Mouse (Mus musculus) hindbrain, embryonic 16.5 days (tissue): ENCODE data around the gene Muc2. TPM values are rescaled to one million over a fixed set of nuclear protein-coding genes. Genes with fewer than 3 reads are reported as not detected.
"Not testable (repeated sequence)": the region's sequence is repeated elsewhere in the genome, so short reads cannot be mapped to it uniquely, and the experiment has no call there.

Source experiments
- ATAC-seq: fragments of 200-750 bp; cut with Nextera tagmentation; 2 replicates; pipeline ENCODE4 v1.8.0; 2017; ENCODE audit warnings: moderate TSS enrichment, moderate library complexity
- H3K27ac ChIP-seq: fragments of 300-500 bp; sonication (generic); 2 replicates; pipeline ENCODE4 v1.5.1; 2014; ENCODE audit warnings: low read depth, mild to moderate bottlenecking, control low read depth, low read length, moderate library complexity
- H3K27me3 ChIP-seq: fragments of 300-500 bp; sonication (generic); replicated peaks from 2 replicates; pipeline ENCODE4 v1.6.1; 2014; ENCODE audit warnings: low read length; ENCODE audit not compliant: control insufficient read depth, insufficient read depth
- H3K36me3 ChIP-seq: fragments of 300-500 bp; sonication (generic); 2 replicates; pipeline ENCODE4 v1.6.1; 2014; ENCODE audit warnings: mild to moderate bottlenecking, low read length, moderate library complexity, mixed read lengths; ENCODE audit not compliant: control insufficient read depth, insufficient read depth
- H3K4me1 ChIP-seq: fragments of 300-500 bp; sonication (generic); 2 replicates; pipeline ENCODE4 v1.6.1; 2014; ENCODE audit warnings: low read depth, low read length; ENCODE audit not compliant: control insufficient read depth, insufficient read depth
- H3K4me2 ChIP-seq: fragments of 300-500 bp; sonication (generic); 2 replicates; pipeline ENCODE4 v1.6.1; 2014; ENCODE audit warnings: mild to moderate bottlenecking, low read length, control low read depth, moderate library complexity
- H3K4me3 ChIP-seq: fragments of 300-500 bp; sonication (generic); 2 replicates; pipeline ENCODE4 v1.5.1; 2014; ENCODE audit warnings: mild to moderate bottlenecking, low read length, control low read depth, moderate library complexity
- H3K9ac ChIP-seq: fragments of 300-500 bp; sonication (generic); 2 replicates; pipeline ENCODE4 v1.6.1; 2014; ENCODE audit warnings: low read depth, mild to moderate bottlenecking, control low read depth, low read length, moderate library complexity
- H3K9me3 ChIP-seq: fragments of 300-500 bp; sonication (generic); 2 replicates; pipeline ENCODE4 v1.6.1; 2014; ENCODE audit warnings: mild to moderate bottlenecking, low read length, moderate library complexity; ENCODE audit not compliant: control insufficient read depth
- WGBS: fragments of 180-500 bp; shearing (Covaris S2); extraction: QIAGEN DNeasy Blood & Tissue Kit; methylation state at CpG from one replicate; pipeline ENCODE4 v1.1.7; 2014; 5-methylcytosine and 5-hydroxymethylcytosine counted together
- polyA plus RNA-seq: library from polyadenylated mRNA; unstranded; fragments of >200 nt; fragmentation: Nextera tagmentation; extraction: Ambion mirVana; gene quantifications from 2 replicates; pipeline ENCODE4 v1.2.1, GENCODE M21; 2015

Muc2 gene
- polyA plus RNA-seq, 1 experiment from 2014 or later = 0.58 TPM

DNA sequence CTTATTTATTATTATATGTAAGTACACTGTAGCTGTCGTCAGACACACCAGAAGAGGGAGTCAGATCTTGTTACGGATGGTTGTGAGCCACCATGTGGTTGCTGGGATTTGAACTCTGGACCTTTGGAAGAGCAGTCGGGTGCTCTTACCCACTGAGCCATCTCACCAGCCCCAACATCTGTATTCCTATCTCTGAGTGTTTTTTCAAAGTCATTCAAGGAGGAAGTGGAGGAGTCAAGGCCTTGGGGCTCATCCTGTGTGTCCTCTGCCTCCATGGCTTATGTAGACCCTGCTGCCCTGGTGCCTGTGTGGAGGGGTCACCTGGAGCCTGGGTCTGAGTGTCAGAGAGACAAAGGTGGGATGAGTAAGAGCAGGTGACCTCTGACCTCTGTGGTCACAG is 21.0 kb upstream of the Muc2 start:
- H3K27me3 ChIP-seq, ATAC-seq, H3K4me3 ChIP-seq, H3K4me2 ChIP-seq, H3K36me3 ChIP-seq, H3K4me1 ChIP-seq, H3K27ac ChIP-seq, H3K9me3 ChIP-seq, H3K9ac ChIP-seq: not testable (repeated sequence)
- 76% methylated on average over 3 of the region's 3 CpGs for WGBS

GRCm38 (mm10) chr7:141670999-141671398 is 19.1 kb upstream of the Muc2 start:
- Histone ChIP-seq H3K4me1 (no peaks in the 10 kb centered on the region), H3K27ac (no peak overlapping the region), H3K4me3 (no peak overlapping the region), H3K4me2 (no peak overlapping the region), H3K9ac (no peak overlapping the region), H3K27me3 (no peaks in the 10 kb centered on the region), H3K36me3 (no peaks in the 10 kb centered on the region), H3K9me3 (no peaks in the 10 kb centered on the region)
- 79% methylated on average over 4 of the region's 4 CpGs for WGBS
- no peak for ATAC-seq

GRCm38 (mm10) chr7:141671626-141672291 is 18.4 kb upstream of the Muc2 start:
- no peak overlapping the region for H3K4me2 ChIP-seq
- no peaks in the 10 kb centered on the region for H3K27me3 ChIP-seq
- ATAC-seq = no peak
- no peaks in the 10 kb centered on the region for H3K4me1 ChIP-seq
- H3K9me3 ChIP-seq = no peaks in the 10 kb centered on the region
- H3K4me3 ChIP-seq = no peak overlapping the region
- H3K36me3 ChIP-seq = no peaks in the 10 kb centered on the region
- WGBS = 88% methylated on average over 5 of the region's 5 CpGs
- no peak overlapping the region for H3K9ac ChIP-seq
- H3K27ac ChIP-seq = no peak overlapping the region

- Histone ChIP-seq H3K9ac (no peak overlapping the region), H3K4me3 (no peak overlapping the region), H3K27me3 (no peaks in the 10 kb centered on the region), H3K4me1 (no peaks in the 10 kb centered on the region), H3K27ac (no peak overlapping the region), H3K36me3 (no peaks in the 10 kb centered on the region), H3K4me2 (no peak overlapping the region), H3K9me3 (no peaks in the 10 kb centered on the region)
- 77% methylated on average over 4 of the region's 4 CpGs for WGBS
- no peak for ATAC-seq
These were observed 11.2 kb upstream of the Muc2 start for GRCm38 (mm10) chr7:141678922-141679321.

- Histone ChIP-seq H3K36me3 (no peaks in the 10 kb centered on the region), H3K27ac (no peak overlapping the region), H3K9me3 (no peaks in the 10 kb centered on the region), H3K4me3 (no peak overlapping the region), H3K4me1 (no peaks in the 10 kb centered on the region), H3K9ac (no peak overlapping the region), H3K4me2 (no peak overlapping the region), H3K27me3 (no peaks in the 10 kb centered on the region)
- WGBS = 58% methylated on average over 10 of the region's 10 CpGs
- no peak for ATAC-seq
These were observed 2.8 kb upstream of the Muc2 start for GRCm38 (mm10) chr7:141687330-141687729.

- ATAC-seq = no peak
- Histone ChIP-seq H3K27ac (no peak overlapping the region), H3K27me3 (no peaks in the 10 kb centered on the region), H3K9ac (peak overlapping the region; percentile 27; the same call in 1 of the 2 replicates), H3K9me3 (no peaks in the 10 kb centered on the region), H3K36me3 (no peaks in the 10 kb centered on the region), H3K4me2 (peak overlapping the region; percentile 29), H3K4me3 (peak overlapping the region; percentile 9), H3K4me1 (no peaks in the 10 kb centered on the region)
- 54% methylated on average over 30 of the region's 30 CpGs for WGBS
These were observed 3.6 kb downstream of the Muc2 start for GRCm38 (mm10) chr7:141693591-141694273.

- Histone ChIP-seq H3K4me1 (no peaks in the 10 kb centered on the region), H3K4me2 (no peak overlapping the region), H3K9me3 (no peaks in the 10 kb centered on the region), H3K9ac (no peak overlapping the region), H3K27me3 (no peaks in the 10 kb centered on the region), H3K4me3 (no peak overlapping the region), H3K36me3 (no peaks in the 10 kb centered on the region), H3K27ac (no peak overlapping the region)
- ATAC-seq = no peak
- WGBS = 84% methylated on average over 5 of the region's 5 CpGs
These were observed 4.1 kb downstream of the Muc2 start for GRCm38 (mm10) chr7:141694274-141694639.

DNA sequence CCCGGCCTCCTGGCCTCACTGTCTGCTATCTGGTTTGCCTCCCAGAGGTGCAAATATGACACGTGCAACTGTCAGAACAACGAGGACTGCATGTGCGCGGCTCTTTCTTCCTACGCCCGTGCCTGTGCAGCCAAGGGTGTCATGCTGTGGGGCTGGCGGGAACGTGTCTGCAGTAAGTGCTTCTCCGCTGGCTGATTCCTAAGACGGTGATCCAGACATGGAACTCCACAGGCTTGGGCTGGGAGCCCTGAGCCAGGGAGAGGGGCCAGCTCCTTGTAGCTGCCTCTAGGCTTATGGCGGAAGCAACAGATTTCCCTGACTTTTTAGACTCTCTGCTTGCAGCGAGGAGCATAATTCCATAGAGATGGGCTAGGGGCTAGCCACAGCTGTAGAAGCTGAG is 6.4 kb downstream of the Muc2 start:
- Histone ChIP-seq H3K27me3 (no peaks in the 10 kb centered on the region), H3K9ac (no peak overlapping the region), H3K27ac (no peak overlapping the region), H3K4me3 (no peak overlapping the region), H3K36me3 (no peaks in the 10 kb centered on the region), H3K4me1 (no peaks in the 10 kb centered on the region), H3K9me3 (no peaks in the 10 kb centered on the region), H3K4me2 (no peak overlapping the region)
- 82% methylated on average over 13 of the region's 13 CpGs for WGBS
- no peak for ATAC-seq

- H3K4me3 ChIP-seq = no peak overlapping the region
- H3K9ac ChIP-seq = no peak overlapping the region
- H3K4me2 ChIP-seq = no peak overlapping the region
- H3K4me1 ChIP-seq = no peaks in the 10 kb centered on the region
- no peaks in the 10 kb centered on the region for H3K36me3 ChIP-seq
- 89% methylated on average over 8 of the region's 8 CpGs for WGBS
- H3K27me3 ChIP-seq = no peaks in the 10 kb centered on the region
- no peaks in the 10 kb centered on the region for H3K9me3 ChIP-seq
- no peak for ATAC-seq
- no peak overlapping the region for H3K27ac ChIP-seq
These were observed 9.5 kb downstream of the Muc2 start for GRCm38 (mm10) chr7:141699556-141700220.
